Mouse (Mus musculus): ENCODE results near the gene Fam71e2.

GRCm38 (mm10) chr7:4748321-4748720 is 22.8 kb downstream of the Fam71e2 start:
- TF ChIP-seq CTCF (IDR thresholded peaks at IDR 0.05; ENCODE audit: extremely low read depth, insufficient read depth, insufficient read length, insufficient replicate concordance) (no peak), POLR2A (IDR thresholded peaks at IDR 0.05; ENCODE audit: low read depth, low read length) (no peak)
